Mouse (Mus musculus) right cerebral cortex, postnatal 14 days (tissue): ENCODE measurements around the gene Cdh11.
A peak's percentile ranks its signal among the peaks of the same experiment; 100 is the strongest.

Source experiments
- DNase-seq: peaks from one replicate; pipeline ENCODE4 v3.0.0; 2022

The Cdh11 gene

DNA sequence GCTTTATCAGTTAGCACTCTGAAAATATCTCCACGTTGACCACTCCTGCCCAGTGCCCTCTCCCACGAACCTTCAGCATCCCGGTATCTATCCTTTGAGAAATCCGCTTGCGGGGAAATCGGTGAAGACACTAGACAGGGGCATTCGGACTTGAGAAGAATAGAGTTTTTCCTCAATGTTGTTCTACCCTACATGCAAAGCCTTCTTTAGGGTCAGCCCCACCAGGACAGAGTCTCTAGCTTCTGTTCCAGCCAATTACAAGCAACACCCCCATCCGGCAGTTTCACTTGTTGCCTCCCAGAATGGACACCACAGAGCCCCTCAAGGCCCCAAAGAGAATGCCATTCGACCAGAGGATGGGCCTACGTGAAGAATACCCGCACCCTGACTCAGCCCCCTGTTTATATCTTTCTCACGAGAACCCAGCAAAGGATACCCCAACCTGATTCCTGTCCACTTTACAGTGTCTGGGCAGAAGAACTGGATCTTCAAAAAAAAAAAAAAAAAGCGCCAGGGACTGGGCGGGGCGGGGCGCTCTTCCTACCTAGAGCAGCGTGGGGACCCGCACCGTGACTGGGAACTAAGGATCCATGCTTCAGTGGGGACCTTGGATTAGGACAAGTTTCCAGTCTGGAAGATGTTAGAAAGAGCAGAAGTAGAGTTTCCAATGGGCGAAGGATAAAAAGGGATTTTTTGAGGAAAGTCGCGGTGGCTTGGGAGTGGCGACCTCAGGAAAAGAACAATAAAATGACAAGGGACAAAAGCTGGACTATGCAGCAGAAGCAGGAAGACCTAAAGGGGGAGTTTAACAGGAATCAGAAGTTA, at the start of gene Cdh11:
Gene Cdh11, minus strand, starts transcription at position 51 of the 825 bp plus-strand sequence.
- no peak for DNase-seq

DNA sequence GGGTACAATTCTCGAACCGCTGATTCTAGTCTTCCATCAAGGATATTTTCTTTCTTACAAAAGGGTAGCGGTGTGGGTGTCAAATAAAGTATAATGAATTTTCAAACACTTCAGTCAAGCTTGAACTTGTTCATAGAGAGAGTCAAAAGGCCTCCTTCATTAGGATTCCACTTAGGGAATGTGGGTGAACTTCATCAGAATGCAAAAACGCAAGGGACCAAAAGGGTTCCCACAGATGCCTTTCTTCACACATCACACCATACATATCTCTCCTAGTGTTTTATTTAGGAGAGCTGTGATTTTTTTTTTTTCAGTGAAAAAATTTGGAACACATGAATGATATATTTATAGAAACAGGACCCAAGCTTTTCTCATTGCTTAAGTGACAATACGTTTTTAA, 28.5 kb upstream of the Cdh11 start:
- DNase-seq: no peak

DNA sequence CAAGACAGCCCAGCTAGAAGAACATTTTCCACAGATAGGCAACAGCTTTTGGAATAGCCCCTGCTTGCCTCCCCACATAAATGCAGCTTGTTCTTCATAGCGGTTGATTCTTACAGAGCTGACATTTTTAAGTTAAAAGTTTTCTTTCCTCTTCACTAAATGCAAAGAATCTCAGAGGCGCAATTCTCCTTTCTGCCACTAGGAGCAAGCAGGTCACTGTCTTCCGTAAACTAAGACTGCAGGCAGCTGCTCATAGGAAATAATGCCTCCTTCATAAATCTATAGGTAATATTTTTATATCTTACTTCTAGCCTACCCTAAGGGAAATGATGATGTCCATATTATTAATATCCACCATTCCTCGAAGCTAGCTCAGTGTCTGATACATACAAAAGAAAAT, 4.9 kb upstream of the Cdh11 start:
- DNase-seq: peak; percentile 57

DNA sequence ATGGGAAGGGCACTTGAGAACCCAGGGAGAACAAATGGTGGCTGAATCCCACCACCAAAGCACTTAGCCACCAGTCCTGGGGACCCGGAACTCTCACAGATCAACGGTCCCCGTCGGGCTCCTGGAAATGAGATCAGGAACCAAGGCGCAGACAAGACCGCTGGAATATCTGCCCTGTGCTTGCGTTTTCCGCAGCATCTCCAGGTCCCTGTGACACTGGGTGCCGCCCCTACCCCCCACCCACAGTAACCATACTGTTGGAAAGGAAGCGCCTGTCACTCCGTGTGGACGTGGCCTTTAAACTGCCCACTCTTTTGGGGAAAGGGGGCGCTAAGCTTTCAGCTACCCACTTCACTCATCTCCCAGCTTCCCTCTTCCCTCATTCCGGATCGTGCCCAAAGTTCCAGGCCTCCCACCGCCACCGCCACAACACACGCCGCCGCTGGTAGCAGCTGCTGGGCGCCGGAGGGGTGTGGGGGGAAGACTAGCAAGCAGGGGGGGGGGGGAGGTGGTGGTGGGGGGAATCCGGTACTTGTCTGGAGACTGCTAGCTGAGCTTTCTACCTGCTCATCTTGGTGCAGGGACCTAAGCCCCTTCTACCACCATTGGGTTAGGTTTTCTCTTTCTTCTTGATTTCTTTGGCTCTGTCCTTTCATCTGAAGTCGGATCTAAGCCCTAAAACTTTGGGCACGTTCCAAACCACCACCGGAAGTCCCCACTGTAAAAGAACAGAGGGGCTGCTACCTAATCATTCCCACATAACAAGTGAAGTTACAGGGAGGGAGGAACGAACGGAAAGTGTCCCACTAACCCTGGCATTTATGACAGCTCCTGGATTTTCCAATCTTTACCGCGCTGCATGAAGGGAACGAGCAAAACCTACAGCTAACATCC, 1.3 kb upstream of the Cdh11 start:
- DNase-seq: no peak

DNA sequence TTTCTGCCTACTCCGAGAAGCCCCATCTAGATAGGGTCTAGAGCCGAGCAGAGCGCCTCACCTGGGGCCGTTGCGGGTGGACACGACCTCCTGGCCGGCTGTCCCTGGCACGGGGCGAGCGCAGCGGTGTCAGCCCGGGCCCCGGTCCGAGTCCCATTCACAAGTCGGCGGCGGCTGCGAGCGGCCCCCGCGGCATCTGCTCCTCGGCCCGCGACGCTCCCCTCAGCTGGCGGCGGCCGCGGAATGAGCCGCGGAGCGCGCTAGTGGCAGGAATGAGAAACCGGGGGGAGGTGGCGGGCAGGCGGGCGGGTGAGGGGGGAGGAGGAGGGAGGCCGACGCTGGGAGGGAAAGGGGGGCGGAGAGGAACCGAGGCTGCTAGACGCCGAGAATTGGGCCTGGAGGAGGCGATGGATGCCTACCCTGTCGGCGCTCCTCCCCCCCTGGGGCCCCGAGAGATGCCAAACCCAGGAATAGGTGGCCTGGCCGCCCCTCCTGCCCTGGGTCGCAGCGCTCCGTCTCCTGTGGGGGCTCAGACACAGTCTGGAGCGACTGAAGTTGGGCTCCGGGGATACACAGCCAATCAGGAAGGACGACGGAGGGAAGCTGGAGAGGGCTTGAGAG, 497 bp downstream of the Cdh11 start:
- DNase-seq: peak; percentile 71

DNA sequence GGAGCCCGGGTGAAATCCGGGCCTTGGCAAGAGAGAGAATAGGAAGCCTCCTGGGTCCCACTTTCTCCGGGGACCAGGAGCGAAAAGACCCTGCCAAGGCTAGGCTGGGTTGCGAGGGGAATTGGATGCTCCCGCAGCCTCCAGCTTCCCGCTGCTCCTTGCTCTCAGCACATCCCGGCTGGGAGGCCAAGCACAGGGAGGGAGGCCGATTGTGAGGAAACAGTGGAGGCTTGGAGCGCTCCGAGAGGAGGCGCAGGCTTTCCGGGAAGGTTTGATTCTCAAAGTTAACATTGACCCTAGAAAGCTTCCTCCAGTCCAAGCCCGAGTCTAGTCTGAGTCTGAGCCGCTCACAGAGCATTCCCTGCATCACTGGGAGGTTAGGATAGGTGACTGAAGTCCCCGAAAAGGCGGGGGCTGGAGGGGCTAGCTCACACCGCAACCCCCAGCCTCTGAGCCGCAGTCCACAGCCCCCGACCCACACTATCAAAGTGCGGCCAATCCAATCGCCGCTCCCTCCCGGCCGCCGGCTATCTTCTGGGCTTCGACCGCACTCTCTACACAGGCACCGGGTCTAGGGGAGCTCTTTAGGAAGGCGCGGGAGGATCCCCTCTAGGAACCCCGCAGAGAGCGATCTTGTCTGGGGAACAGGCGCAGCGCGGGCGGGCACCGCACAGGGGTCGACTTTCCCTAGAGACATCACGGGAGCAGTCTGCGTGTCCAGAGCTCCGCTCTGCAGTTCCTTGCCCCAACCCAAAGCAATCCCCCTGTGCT, 1.4 kb downstream of the Cdh11 start:
- DNase-seq: peak; percentile 48

DNA sequence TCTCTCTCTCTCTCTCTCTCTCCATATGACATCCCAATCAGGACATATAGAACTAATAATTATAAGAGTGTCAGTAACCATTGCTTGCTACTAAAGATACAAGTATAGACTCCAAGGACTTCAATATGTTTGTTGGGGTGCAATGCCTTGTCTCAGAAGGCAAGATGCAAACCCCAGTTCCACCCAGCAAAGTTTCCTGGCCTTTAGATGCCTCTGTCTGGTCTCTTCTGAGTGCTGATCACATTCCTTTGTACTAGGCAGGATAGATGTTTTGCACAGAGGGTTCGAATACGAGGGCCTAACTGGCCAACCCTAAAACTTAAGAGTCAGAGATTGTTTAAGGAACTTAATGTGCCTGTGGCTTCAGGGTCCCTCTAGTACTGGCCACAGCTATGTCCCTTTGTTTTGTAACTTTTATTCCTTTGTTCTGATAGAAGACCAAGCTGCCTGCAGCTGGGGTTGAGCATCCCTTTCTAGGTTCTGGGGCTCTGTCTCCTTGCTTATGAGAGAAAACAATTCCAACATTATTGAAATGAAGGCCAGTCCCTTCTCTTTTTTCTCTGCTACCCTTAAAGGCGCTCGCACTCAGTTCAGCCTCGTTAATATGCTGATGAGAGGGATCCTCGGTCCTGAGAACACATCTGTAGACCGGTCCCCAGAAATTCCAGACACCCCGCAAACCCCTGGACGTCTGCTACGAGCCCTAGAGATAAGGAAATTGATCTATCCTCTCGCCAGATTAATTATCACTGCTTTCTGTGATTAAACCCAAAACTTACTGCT, 2.5 kb downstream of the Cdh11 start:
- no peak for DNase-seq

DNA sequence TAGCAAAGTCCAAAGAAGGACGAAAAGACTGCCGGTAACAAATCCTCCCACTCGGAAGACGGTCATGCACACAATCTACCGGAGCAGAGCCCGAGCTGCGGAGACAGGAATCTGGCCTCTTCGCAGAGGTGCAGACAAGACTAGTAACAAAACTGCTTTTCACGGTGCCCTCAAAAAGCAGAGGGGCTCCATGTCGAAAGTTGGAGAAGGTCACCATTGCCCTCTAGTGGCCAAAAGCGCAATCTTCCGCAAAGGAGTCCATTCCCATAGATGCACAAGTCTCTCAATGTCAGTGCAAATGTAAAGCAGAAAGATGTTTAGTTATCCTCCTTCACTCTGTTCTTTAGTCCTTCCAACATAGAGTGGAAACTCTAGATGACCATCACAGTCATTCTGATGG, 4.5 kb downstream of the Cdh11 start:
- peak; percentile 76 for DNase-seq

DNA sequence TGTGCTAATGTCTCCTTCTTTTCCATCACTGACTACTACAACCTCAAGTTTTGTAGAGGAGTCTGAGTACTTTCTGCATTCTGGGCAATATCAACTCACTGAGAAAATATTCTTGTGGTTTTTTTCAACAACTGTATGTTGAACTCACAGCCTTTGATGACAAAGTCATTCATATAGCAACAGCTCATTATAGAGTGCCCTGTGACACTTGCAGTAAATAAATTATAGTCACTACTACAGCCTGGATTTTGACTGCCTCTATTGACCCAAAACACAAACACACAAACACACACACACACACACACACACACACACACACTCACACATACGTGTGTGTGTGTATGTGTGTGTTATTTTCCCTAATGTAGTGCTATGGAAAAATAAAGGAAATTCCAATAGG, 10.8 kb downstream of the Cdh11 start:
- no peak for DNase-seq

DNA sequence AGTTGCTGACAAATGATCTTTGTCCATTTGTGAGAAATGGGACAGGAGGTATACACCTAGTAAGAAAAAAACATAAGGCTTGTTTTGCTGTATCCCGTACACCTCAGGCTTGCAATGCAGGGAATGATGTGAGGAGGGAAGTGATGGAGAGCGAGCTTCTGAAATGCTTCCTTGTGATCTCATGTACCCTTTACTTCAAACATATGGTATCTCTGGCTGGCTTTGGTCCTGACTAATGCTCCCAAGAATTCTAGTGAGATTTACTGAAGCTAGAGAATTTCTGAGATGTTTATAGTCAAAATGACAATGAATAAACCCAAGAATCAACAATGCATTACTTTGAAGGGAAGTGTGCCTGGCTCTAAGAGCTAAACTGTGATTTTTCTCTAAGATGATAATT, 14.0 kb downstream of the Cdh11 start:
- DNase-seq: no peak

DNA sequence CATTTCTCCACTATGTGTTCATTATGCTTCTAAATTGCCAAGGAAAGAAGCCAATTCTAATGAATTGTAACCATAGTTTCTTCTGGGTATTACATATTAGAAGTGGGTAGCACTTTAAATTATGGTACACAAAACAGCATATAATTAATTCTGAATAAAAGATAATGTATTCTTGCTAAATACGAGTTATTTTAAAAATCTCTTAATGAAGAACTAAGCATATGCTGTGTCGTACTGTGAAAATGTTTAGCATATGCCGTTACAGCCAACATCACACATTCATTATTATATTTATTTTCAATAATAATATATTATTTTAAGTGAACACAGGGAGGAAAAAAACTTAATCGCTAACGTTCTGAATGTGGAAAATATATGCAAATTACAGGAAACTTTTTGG, 31.6 kb downstream of the Cdh11 start:
- DNase-seq: no peak

DNA sequence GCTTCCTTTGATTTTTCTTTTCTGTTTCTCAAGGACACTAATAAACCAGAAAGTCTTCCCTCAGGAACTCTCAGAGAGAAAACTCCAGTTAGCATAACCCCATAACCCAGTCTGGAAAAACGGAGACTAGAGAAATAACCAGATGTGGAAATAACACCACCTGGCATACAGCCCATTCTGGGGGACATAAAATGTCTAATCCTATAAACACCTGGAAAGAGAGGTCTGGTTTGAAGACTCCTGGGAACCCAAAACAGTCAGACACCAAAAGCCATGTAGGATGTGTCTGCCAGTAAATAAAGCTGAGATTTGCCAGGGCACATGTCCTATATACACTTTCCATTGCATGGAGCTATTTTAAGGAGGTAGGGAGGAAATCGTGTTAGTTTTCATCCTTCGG, 42.5 kb downstream of the Cdh11 start:
- no peak for DNase-seq

DNA sequence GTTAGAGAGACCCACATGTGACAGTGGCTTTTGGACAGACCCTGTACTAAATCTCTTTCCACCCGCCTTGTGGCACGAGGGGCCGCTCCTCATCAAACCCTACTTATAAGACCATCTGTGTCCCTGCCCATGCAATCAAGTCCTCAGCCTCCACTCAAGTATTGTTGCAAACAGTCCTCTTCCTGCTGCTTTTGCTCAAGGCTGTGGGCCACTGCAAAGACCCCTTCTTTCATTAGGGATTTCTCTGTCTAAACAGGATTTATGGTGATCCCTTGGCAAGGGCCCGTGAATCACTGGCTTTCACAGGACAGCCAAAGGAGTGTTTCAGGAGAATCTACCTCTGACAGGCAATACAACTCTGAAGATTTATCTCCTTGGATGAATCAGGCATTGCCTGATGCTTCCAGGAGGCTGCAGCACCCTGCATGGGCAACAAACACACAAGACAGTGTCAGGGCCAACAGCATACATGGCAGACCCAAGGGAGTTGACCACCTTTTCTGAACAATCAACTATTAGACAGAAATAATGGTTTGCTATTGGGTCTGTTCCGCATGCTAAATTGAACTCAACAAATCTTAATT, 43.3 kb downstream of the Cdh11 start:
- no peak for DNase-seq

DNA sequence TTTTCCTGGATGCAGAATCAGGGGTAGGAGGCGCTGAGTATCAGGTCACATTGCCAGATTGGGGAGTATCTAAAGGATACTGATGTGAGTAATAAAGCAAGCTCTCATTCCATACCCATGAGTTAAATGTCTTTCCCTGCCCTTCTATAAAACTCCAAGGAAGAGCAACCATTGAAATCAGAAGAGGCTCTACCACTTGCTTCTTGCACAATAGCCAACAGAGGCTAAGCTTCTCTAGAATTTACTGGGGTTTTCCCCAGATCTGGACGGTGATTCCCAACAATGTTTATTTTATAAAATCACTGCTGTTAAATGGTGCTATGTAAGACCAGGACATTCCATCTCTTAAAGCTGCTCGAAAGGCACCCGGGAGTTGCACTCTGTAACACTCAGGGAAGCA, 44.5 kb downstream of the Cdh11 start:
- DNase-seq: no peak

DNA sequence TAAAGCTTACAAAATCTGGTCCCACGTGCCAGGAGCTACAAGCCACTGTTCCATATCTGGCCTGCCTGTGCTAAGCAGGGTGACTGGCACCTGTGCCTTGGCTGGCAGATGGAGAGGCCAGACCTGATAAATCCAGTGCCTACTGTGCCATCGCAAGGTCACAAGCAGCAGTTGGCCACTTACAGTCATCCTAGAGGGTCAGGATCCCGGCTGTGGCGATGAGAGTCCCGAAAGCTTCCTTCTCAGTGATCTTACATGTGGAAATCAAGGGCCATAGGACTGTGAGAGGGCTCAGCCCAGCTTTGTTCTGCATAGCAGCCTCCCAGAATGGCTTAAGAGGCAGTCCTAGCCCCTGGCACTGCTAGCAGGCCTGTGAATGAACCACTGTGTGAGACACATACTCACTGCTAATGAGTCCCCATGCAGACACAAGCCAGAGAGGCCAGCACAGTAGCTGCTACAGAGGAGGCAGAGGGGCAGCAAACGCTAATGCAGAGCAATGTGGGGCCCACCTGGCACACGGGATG, 46.4 kb downstream of the Cdh11 start:
- DNase-seq: no peak

DNA sequence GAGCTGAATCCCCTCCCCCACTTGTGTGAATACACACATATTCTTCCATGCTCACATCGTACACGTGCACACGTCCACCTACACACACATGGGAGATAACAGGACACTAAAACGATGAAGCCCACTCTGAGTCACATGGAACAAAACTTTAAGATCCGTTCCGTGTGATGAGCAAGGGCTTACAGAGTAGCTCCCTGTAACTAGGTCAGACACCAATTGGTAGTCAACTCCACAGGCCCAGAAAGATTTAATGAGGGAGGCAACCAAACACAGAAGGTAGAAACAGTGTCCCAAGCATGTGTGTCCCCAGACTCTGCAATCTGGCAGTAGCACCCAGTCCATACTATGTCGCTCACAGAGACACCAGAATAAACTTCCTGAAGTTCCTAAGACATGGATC, 47.0 kb downstream of the Cdh11 start:
- no peak for DNase-seq

DNA sequence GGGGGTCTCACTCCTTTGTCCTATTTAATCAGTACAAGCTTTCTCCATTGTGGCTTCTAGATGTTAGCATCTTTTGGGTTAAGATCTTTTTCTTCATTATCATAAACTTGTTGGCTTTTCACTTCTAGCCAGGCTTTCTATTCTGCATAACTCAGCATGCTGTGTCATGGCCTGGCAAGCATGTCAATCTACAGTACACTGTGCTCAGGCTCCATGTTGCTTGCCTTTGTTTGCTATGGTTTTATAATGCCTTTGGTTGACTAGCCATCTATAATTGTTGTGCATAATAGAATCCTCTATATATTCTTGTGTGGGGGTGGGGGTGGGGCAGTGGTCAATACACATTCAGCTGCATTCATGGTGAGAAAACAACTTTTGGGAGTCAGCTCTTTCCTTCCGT, 51.0 kb downstream of the Cdh11 start:
- DNase-seq: no peak

DNA sequence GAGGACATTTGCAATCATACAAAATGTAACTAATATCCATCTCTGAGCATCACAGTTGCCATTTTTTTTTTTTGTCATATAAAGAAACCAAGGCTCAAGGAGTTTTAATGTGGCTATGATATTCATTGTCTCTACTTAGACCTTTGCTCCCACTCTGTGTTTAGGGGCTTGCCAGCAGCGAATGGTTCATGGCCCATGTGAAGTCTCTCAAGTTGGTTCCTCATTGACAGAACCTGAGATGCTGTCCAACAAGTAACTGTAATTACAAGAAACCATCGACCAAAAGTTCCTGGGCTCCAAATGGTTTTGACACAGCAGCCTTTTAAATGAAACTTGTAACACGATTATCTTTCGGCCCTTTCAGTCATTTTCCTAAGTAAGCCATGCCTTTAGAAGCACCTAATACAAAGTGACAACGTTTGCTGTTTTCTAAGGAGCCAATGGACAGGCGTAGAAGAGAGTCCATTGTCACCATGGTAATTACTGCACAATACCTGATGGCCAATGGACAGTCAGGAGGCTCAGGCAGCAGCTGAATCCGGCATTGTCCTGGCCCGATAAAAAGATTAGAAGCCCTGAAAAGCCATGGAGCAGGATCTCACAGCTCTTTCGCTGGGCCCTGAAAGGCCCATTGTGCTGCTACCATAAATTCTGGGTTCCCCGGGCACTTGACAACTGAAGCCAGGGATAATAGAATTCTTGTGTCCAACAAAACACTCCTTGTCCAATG, 59.1 kb downstream of the Cdh11 start:
- DNase-seq: no peak

DNA sequence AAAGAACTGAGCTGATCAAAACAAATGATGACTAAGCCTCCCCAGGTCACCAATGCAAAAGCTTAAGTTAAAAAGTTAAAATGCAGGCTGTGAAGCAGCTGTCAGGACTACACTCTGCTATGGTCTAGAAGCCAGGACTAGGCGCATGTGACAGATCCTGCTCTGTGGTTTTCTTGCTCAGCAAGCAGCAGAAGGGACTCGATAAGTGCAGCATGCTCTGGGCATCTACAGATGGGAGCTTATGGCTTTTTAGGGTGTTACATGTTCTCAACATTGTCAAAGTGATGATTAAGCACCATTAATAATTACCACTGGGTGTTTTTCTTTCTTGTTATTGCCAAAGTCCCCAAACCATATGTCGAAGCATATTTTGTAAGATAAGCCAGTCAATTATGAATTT, 59.9 kb downstream of the Cdh11 start:
- no peak for DNase-seq

DNA sequence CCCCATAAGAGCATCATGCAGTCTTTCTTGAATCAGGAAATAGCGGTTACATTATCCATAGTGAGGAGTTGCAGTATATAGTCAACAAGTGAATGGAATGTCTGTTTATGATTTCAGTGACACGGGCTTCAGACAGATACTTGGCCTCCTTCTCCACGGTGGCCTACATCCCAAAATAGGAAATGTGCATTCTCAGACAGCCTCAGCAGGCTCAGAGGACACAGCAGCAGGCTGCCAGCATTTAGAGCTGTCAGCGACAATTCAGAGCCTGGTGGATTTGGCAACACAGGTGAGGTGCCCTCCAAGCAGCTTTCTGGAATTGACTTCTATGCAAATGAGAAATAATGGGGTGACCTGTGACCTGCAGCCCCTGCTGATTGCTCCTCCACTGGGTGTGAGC, 69.5 kb downstream of the Cdh11 start:
- DNase-seq: no peak

DNA sequence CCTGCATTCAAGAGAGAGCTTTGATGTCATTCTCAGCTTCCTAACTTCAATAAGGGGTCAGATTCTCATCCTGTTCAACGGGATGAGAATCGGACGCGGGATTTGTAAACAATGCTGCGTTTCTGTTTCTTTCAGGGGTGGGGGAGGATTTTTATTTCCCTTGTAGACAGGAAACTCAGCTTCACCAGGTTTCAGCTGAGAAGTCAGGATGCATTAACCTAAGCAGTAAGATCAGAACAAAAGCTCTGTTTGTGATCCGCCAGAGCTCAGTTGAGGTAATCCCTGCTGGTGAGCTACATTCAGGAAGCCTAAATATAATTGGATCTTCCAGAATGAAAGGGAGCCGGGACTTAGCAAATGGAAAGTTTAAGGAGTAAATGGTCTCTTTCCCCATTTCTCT, 78.1 kb downstream of the Cdh11 start:
- no peak for DNase-seq
